Mouse (Mus musculus) liver, embryonic 14.5 days (tissue): ENCODE measurements around the gene Fbxl17. TPM values are rescaled to one million over a fixed set of nuclear protein-coding genes. Genes with fewer than 3 reads are reported as not detected.

ENCODE experiments used
- ATAC-seq: fragments of 200-750 bp; cut with Nextera tagmentation; 2 replicates; pipeline ENCODE4 v1.8.0; 2017; ENCODE audit warnings: moderate number of reproducible peaks, mild to moderate bottlenecking, moderate library complexity; ENCODE audit not compliant: insufficient read depth
- DNase-seq, 3 experiments: peaks; one replicate each; pipeline ENCODE4 v3.0.0-alpha.2; 2012 to 2013; ENCODE audit warnings: low read depth in 3 of 3, low spot score in 3 of 3
- H3K27ac ChIP-seq: fragments of 300-500 bp; sonication (generic); 2 replicates; pipeline ENCODE4 v1.5.1; 2014; ENCODE audit warnings: moderate library complexity, mild to moderate bottlenecking, control low read depth, inconsistent platforms
- H3K27me3 ChIP-seq: fragments of 300-500 bp; sonication (generic); 2 replicates; pipeline ENCODE4 v1.6.1; 2014; ENCODE audit warnings: mild to moderate bottlenecking, low read length, moderate library complexity; ENCODE audit not compliant: control insufficient read depth, insufficient read depth
- H3K36me3 ChIP-seq: fragments of 300-500 bp; sonication (generic); replicated peaks from 2 replicates; pipeline ENCODE4 v1.6.1; 2014; ENCODE audit warnings: low read depth; ENCODE audit not compliant: control insufficient read depth, insufficient read depth
- H3K4me1 ChIP-seq, 2 experiments: fragments of 200-500 bp in 1 of 2; fragments of 300-500 bp in 1 of 2; sonication (generic) in 1 of 2; replicated peaks; 2 replicates each; pipeline ENCODE4 v1.6.1; 2012 to 2014; ENCODE audit warnings: antibody characterized with exemption in 1 of 2, inconsistent platforms in 1 of 2, low read length in 1 of 2; ENCODE audit not compliant: control insufficient read depth in 2 of 2, insufficient read depth in 2 of 2
- H3K4me2 ChIP-seq: fragments of 300-500 bp; sonication (generic); 2 replicates; pipeline ENCODE4 v1.6.1; 2014; ENCODE audit warnings: low read depth, mild to moderate bottlenecking, control low read depth, moderate library complexity
- H3K4me3 ChIP-seq, 2 experiments: fragments of 200-500 bp in 1 of 2; fragments of 300-500 bp in 1 of 2; sonication (generic) in 1 of 2; 2 replicates each; pipeline ENCODE4 v1.5.1; 2012 to 2014; ENCODE audit warnings: low read depth in 2 of 2, low read length in 2 of 2, mild to moderate bottlenecking in 2 of 2, control low read depth in 1 of 2, inconsistent platforms in 1 of 2, moderate library complexity in 1 of 2; ENCODE audit not compliant: insufficient read depth in 1 of 2
- H3K9ac ChIP-seq: fragments of 300-500 bp; sonication (generic); replicated peaks from 2 replicates; pipeline ENCODE4 v1.6.1; 2014; ENCODE audit warnings: mild to moderate bottlenecking, control low read depth, moderate library complexity
- H3K9me3 ChIP-seq: fragments of 300-500 bp; sonication (generic); 2 replicates; pipeline ENCODE4 v1.6.1; 2016; ENCODE audit warnings: low read length, mixed read lengths; ENCODE audit not compliant: control insufficient read depth
- CTCF ChIP-seq: IDR thresholded peaks from 2 replicates; pipeline ENCODE4 v1.5.1; 2016; ENCODE audit warnings: antibody characterized with exemption, low read depth, control low read depth
- EP300 ChIP-seq: IDR thresholded peaks from 2 replicates; pipeline ENCODE4 v1.6.1; 2016; ENCODE audit warnings: antibody characterized with exemption, low read depth
- WGBS: fragments of 180-500 bp; shearing (Covaris S2); extraction: QIAGEN DNeasy Blood & Tissue Kit; methylation state at CpG from one replicate; pipeline ENCODE4 v1.1.7; 2014; ENCODE audit not compliant: insufficient replicate concordance; 5-methylcytosine and 5-hydroxymethylcytosine counted together
- polyA plus RNA-seq, 2 experiments: library from polyadenylated mRNA; depleted of rRNA in 1 of 2; stranded (reverse) in 1 of 2; unstranded in 1 of 2; fragments of >200 nt; fragmentation: Nextera tagmentation in 1 of 2; extraction: Ambion mirVana in 1 of 2; gene quantifications; 2 replicates each; pipeline versions ENCODE4 v1.2.1 to v1.2.3; 2012 to 2014

Fbxl17 gene
- polyA plus RNA-seq, 2 experiments = 1.9 TPM

- Histone ChIP-seq H3K4me2 (no peak overlapping the region), H3K27ac (no peak overlapping the region), H3K9ac (no peak overlapping the region), H3K27me3 (no peaks in the 10 kb centered on the region), H3K4me3 (no peak overlapping the region), H3K36me3 (no peaks in the 10 kb centered on the region), H3K9me3 (no peaks in the 10 kb centered on the region), H3K4me1 (peaks cover 0 to 2% of the 10 kb centered on the region in 2 experiments; a peak in 2 of 4 replicates)
- ATAC-seq (no peak), DNase-seq (no peak)
- WGBS = 81% methylated on average over 4 of the region's 4 CpGs
- TF ChIP-seq CTCF (no peak), EP300 (no peak)
These were observed 156.7 kb downstream of the Fbxl17 start for GRCm38 (mm10) chr17:63343076-63343475.

- no peak for DNase-seq
- Histone ChIP-seq H3K27me3 (no peaks in the 10 kb centered on the region), H3K4me3 (no peak overlapping the region), H3K9ac (no peak overlapping the region), H3K36me3 (no peaks in the 10 kb centered on the region), H3K9me3 (no peaks in the 10 kb centered on the region), H3K4me2 (no peak overlapping the region), H3K4me1 (peaks cover 0 to 2% of the 10 kb centered on the region in 2 experiments; a peak in 2 of 4 replicates), H3K27ac (no peak overlapping the region)
- ATAC-seq = no peak
- TF ChIP-seq EP300 = no peak
- TF ChIP-seq CTCF = no peak
- WGBS = 83% methylated on average over 11 of the region's 11 CpGs
These were observed 157.4 kb downstream of the Fbxl17 start for GRCm38 (mm10) chr17:63342440-63342839.

GRCm38 (mm10) chr17:63341203-63341602 is 158.6 kb downstream of the Fbxl17 start:
- no peak for ATAC-seq
- no peak overlapping the region for H3K4me3 ChIP-seq
- no peak for TF ChIP-seq EP300
- no peak for TF ChIP-seq CTCF
- H3K27ac ChIP-seq = no peak overlapping the region
- DNase-seq = no peak
- 63% methylated on average over 3 of the region's 3 CpGs for WGBS
- no peaks in the 10 kb centered on the region for H3K36me3 ChIP-seq
- no peak overlapping the region for H3K9ac ChIP-seq
- H3K27me3 ChIP-seq = no peaks in the 10 kb centered on the region
- H3K4me1 ChIP-seq = peaks cover 0 to 2% of the 10 kb centered on the region in 2 experiments; a peak in 2 of 4 replicates
- no peak overlapping the region for H3K4me2 ChIP-seq
- H3K9me3 ChIP-seq = no peaks in the 10 kb centered on the region

GRCm38 (mm10) chr17:63328888-63329287 is 170.9 kb downstream of the Fbxl17 start:
- H3K9ac ChIP-seq = no peak overlapping the region
- no peaks in the 10 kb centered on the region for H3K9me3 ChIP-seq
- no peak overlapping the region for H3K4me2 ChIP-seq
- DNase-seq (no peak), ATAC-seq (no peak)
- TF ChIP-seq CTCF (no peak), EP300 (no peak)
- WGBS = 59% methylated on average over 2 of the region's 2 CpGs
- H3K36me3 ChIP-seq = no peaks in the 10 kb centered on the region
- H3K27me3 ChIP-seq = no peaks in the 10 kb centered on the region
- H3K27ac ChIP-seq = no peak overlapping the region
- H3K4me1 ChIP-seq = peaks cover under 1% of the 10 kb centered on the region in 2 experiments; a peak in 2 of 4 replicates
- H3K4me3 ChIP-seq = no peak overlapping the region

- H3K9ac ChIP-seq = no peak overlapping the region
- H3K4me1 ChIP-seq = peaks cover 8 to 19% of the 10 kb centered on the region in 2 experiments
- no peak overlapping the region for H3K27ac ChIP-seq
- no peaks in the 10 kb centered on the region for H3K27me3 ChIP-seq
- WGBS = 72% methylated on average over 5 of the region's 5 CpGs
- H3K9me3 ChIP-seq = no peaks in the 10 kb centered on the region
- no peaks in the 10 kb centered on the region for H3K36me3 ChIP-seq
- no peak overlapping the region for H3K4me3 ChIP-seq
- no peak overlapping the region for H3K4me2 ChIP-seq
- TF ChIP-seq CTCF (no peak), EP300 (no peak)
- ATAC-seq (no peak), DNase-seq (no peak)
These were observed 173.6 kb downstream of the Fbxl17 start for GRCm38 (mm10) chr17:63326227-63326626.
